Mouse (Mus musculus): ENCODE data around the gene Clec2l.

Clec2l gene

GRCm38 (mm10) chr6:38715881-38716280, 53.0 kb downstream of the Clec2l start:
- no peak for DNase-seq (ENCODE audit: low spot score in 2 of 2)

GRCm38 (mm10) chr6:38718625-38719024, 55.8 kb downstream of the Clec2l start:
- DNase-seq (ENCODE audit: low spot score in 2 of 2) = no peak

- DNase-seq (ENCODE audit: low spot score in 2 of 2) = no peak
Measured at GRCm38 (mm10) chr6:38719229-38719628, 56.4 kb downstream of the Clec2l start.

GRCm38 (mm10) chr6:38721361-38721760, 58.5 kb downstream of the Clec2l start:
- no peak for DNase-seq (ENCODE audit: low spot score in 2 of 2)

- no peak for DNase-seq (ENCODE audit: low spot score in 2 of 2)
Measured at GRCm38 (mm10) chr6:38725515-38725914, 62.6 kb downstream of the Clec2l start.
